Mouse (Mus musculus): ENCODE data around the gene Tnfaip8l1.

DNA sequence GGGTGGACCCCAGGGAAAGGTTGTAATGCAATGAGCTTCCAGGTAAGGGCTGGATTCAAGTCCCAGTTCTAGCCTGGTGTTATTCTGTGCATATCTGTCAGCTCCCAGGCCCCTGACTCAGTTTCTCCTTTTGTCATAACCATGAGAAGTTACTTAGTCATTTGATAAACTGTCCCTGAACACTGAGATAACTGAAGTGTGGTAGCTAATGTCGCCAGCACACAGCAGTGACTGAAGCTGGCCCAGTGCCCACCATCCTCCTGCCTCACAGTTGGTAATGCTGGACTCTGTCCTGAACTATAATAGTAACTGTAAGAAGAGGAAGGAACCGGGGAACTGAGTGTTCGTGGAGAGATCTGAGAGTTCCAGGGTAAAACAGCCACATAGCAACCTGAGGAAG lies 2.2 kb downstream of the Tnfaip8l1 start:
- TF ChIP-seq CTCF (IDR thresholded peaks at IDR 0.05; ENCODE audit: control insufficient read depth, insufficient read depth, low read length), result no peak
- TF ChIP-seq POLR2A (IDR thresholded peaks at IDR 0.05; ENCODE audit: borderline replicate concordance, control insufficient read depth, low read depth, low read length), result no peak
